Mouse (Mus musculus) right cerebral cortex, postnatal 25 days (tissue): ENCODE measurements around the gene Prg4.

ENCODE experiments used
- DNase-seq: peaks from one replicate; pipeline ENCODE4 v3.0.0; 2022

The Prg4 gene

GRCm38 (mm10) chr1:150403914-150404313 is 62.1 kb downstream of the Prg4 start:
- no peak for DNase-seq
